Mouse (Mus musculus) activated CD4-positive, CD25-positive, alpha-beta regulatory T cell, adult 9 weeks (primary cell): ENCODE data around the gene Scn2a. TPM values are rescaled to one million over a fixed set of nuclear protein-coding genes. Genes with fewer than 3 reads are reported as not detected.

ENCODE experiments used
- polyA plus RNA-seq: library from polyadenylated mRNA; unstranded; fragments of 100-300 nt; shearing (Covaris generic); gene quantifications from one replicate; pipeline ENCODE4 v1.2.1, GENCODE M21; 2017

Gene Scn2a
- polyA plus RNA-seq: not detected

GRCm38 (mm10) chr2:65620556-65621166 is at the start of gene Scn2a:
Gene Scn2a (plus strand): TSS chr2:65620771.

Other genes with a start within 250 kb of the Scn2a start
- gene Scn3a, start 53.1 kb upstream of the Scn2a start, polyA plus RNA-seq: not detected
- not detected for gene Csrnp3, start 225.0 kb downstream of the Scn2a start, polyA plus RNA-seq